Mouse (Mus musculus): ENCODE results near the gene Phlda2. TPM values are rescaled to one million over a fixed set of nuclear protein-coding genes. Genes with fewer than 3 reads are reported as not detected.

Phlda2 gene
- total RNA-seq, 4 experiments from 2014 or later: 0.49 to 5.2 (median 2.2) TPM

DNA sequence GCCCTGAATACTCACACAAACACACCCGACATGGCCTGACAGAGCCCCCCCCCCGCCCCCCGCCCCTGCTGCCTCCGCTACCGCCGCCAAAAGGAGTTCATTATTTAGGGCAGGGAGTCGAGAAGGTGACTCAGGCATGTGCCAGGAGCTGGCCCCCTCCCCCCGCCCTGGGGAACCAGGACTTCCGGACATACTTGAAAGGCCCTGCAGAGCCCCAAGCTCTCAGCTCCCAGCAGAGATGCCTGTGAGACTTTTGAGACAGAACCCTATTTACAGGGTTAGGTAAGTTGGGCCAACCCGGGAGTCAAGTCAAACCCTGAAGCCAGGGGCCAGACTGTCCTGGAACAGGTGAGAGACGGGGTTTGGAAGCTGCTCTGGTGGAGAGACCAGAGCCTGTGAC, 41.0 kb downstream of the Phlda2 start:
- DNase-seq: no peak

DNA sequence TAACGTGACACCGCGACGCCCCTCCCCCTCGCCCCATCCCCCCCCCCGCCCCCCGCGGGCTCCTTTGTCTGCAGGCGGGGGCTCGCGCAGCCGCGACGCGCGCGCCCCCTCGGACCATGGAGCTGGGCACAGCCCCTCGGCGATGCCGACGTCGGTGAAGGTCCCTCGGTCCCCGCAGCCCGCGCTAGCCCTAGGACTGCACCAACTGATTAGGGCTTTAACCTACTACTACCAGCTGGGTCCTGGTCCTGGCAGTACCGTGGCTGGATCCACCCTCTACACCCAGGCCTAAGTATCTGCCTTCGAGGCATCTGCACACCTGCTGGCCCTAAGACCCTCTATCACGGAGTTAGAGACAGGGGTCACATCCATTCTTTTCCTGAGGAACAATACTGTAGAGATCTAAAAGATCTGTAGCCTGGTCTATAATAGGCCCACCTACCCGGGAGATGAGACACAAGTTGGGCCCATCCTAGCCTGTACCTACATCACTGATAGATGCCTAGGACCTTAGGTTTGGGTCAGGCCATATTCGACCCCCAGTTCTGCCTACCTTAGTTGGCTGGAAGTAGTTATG, 41.6 kb downstream of the Phlda2 start:
- DNase-seq: no peak

DNA sequence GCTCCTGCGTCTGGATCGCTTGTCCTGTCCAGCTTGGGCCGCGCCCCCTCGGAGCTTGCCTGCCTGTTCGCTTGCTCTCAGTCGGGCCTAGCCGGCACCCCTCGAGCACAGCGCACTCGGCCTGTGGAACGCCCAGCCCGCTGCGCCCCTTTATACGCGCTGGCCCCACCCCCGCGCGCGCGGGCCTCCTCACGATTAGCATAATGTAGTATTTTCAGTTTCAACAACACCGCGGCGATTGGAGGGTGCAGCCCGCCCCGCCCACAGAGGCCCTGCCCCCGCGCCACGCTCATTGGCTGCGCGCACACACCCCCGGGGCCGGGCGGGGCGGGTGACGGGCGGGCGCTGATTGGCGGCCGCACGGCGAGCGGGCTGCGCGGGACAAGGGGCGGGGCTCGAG, 42.1 kb downstream of the Phlda2 start, which contains the start of gene Cdkn1c:
Gene Cdkn1c (minus strand): TSS at position 177 of the 400 bp plus-strand sequence.
- DNase-seq: peak; percentile 85

DNA sequence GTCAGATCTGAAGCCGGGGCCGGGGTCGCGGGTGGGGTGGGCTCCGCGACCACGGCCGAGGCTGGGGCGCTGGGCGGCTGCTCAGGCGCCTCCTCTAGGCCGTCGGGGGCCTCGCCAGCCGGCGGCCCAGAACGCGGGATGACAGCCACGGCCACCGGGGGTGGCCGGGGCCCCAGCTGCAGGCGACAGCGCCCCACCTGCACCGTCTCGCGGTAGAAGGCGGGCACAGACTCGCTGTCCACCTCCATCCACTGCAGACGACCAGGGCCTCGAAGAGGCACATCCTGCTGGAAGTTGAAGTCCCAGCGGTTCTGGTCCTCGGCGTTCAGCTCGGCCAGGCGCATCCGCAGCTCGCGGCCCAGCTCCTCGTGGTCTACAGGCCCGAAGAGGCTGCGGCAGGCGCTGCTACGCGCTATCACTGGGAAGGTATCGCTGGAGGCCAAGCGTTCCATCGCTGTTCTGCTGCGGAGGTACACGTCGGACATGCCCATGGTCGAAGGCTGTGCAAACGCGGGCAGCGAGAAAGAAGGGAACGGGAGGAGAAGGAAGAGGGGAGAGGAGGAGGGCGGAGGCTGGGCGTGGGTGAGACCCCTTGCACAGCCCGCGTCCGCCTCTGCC, 42.6 kb downstream of the Phlda2 start:
- no peak for DNase-seq

DNA sequence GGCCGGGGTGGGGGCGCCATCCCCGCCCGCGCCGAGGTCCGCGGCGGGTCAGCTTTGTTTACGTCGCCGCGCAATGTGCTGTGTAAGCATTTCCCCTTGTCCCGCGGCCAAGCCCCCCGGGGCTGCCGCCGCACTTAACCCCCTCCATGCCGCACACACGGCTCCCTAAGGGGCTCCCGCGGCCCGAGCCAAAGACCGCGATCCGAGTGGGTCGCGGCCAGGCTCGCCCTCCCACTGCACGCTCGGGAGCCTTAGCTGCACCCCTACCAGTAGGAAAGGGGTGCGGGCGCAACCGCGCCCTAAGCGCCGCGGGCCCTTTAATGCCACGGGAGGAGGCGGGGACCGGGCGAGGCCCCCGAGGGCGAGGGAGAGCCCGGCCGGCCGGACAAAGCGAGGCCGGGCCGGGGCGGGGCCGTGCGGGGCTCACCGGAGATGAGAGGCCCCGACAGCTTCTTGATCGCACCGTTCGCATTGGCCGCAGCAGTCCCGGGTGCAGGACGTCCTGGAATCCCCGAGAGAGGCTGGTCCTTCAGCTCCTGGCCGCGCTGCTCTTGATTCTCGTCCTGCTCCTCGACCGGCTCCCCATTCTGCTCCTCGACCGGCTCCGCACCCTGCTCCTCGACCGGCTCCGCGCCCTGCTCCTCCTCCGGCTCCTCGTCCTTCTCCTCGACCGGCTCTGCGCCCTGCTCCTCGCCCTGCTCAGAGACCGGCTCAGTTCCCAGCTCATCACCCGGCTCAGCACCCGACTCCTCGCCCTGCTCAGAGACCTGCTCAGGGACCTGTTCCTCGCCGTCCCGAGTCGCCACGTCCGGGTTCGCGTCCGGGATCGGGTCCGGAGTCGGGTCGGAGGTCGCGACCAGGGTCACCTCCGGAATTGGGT, 43.4 kb downstream of the Phlda2 start:
- DNase-seq: no peak

DNA sequence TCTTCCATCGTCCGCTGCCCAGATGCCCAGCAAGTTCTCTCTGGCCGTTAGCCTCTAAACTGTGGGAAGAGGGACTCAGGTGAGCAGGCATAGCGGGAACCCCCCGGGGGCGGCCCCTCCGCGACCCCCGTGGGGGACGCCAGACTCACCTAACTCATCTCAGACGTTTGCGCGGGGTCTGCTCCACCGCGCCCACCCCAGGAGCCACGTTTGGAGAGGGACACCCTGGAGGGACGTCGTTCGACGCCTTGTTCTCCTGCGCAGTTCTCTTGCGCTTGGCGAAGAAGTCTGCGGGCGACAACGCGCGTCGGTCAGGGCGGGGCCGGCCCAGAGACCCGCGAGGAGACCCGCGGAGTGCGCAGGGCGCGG, 44.0 kb downstream of the Phlda2 start:
- DNase-seq: no peak

Other genes starting within 250 kb of the Phlda2 start
- 1,000 to 10,000 TPM in 1 of 4 experiments, 100 to 1,000 TPM in 3; 211 to 1,262 (median 590) TPM for gene Cdkn1c, start 42.1 kb downstream of the Phlda2 start, total RNA-seq (2022)
- 1 to 10 TPM; 2.7 to 5.5 (median 3.6) TPM for gene Slc22a18, start 29.4 kb downstream of the Phlda2 start, total RNA-seq (2022)
- gene Nap1l4, start 46.0 kb upstream of the Phlda2 start, total RNA-seq (2022): 100 to 1,000 TPM; 132 to 141 (median 135) TPM
- gene Cars, start 96.9 kb upstream of the Phlda2 start, total RNA-seq (2022): 10 to 100 TPM; 42.6 to 63.9 (median 48.2) TPM
- 1 to 10 TPM in 3 of 4 experiments, under 1 TPM in 1; 0.77 to 1.5 (median 1.4) TPM for gene Tnfrsf26, start 125.6 kb upstream of the Phlda2 start, total RNA-seq (2022)
- 1 to 10 TPM; 4.2 to 8.6 (median 5.5) TPM for gene Tnfrsf22, start 146.5 kb upstream of the Phlda2 start, total RNA-seq (2022)
- gene Tnfrsf23, start 182.7 kb upstream of the Phlda2 start, total RNA-seq (2022): 1 to 10 TPM; 3.0 to 4.8 (median 3.4) TPM

Measured in adrenal gland, adult 8-10 months (tissue).